Mouse (Mus musculus) myocyte (in vitro differentiated cells): ENCODE results near the gene Uvrag.
A peak's percentile ranks its signal among the peaks of the same experiment; 100 is the strongest.

Experiments used
- E2F4 ChIP-seq: IDR thresholded peaks from one replicate; pipeline ENCODE4 v1.6.1; 2011; ENCODE audit warnings: mild to moderate bottlenecking, control low read depth, moderate library complexity; ENCODE audit not compliant: insufficient read depth
- MAX ChIP-seq: IDR thresholded peaks from one replicate; pipeline ENCODE4 v1.6.1; 2011; ENCODE audit warnings: low read depth, mild to moderate bottlenecking, control low read depth
- MYOD1 ChIP-seq, 3 experiments: IDR thresholded peaks; one replicate each; pipeline ENCODE4 v1.6.1; 2011; ENCODE audit warnings: control low read depth in 2 of 3, low read depth in 2 of 3, mild to moderate bottlenecking in 2 of 3, moderate library complexity in 1 of 3; ENCODE audit not compliant: insufficient read length in 2 of 3, control insufficient read depth in 1 of 3
- POLR2A ChIP-seq: IDR thresholded peaks from one replicate; pipeline ENCODE4 v1.6.1; 2011; ENCODE audit warnings: low read depth, mild to moderate bottlenecking, control low read depth, moderate library complexity; ENCODE audit not compliant: insufficient read length
- POLR2AphosphoS2 ChIP-seq: IDR thresholded peaks from one replicate; pipeline ENCODE4 v1.6.1; 2011; ENCODE audit warnings: low read depth, control low read depth; ENCODE audit not compliant: insufficient read length
- SRF ChIP-seq: IDR thresholded peaks from one replicate; pipeline ENCODE4 v1.6.1; 2011; ENCODE audit warnings: low read depth; ENCODE audit not compliant: control insufficient read depth, insufficient read length
- USF1 ChIP-seq: IDR thresholded peaks from one replicate; pipeline ENCODE4 v1.6.1; 2011; ENCODE audit warnings: low read depth, mild to moderate bottlenecking, control low read depth, moderate library complexity

GRCm38 (mm10) chr7:99168756-99169155 is 27.8 kb upstream of the Uvrag start:
- no peak for TF ChIP-seq POLR2AphosphoS2
- TF ChIP-seq USF1: no peak
- no peak for TF ChIP-seq POLR2A
- TF ChIP-seq E2F4: no peak
- TF ChIP-seq MYOD1 (IDR thresholded peaks at IDR 0.05; ENCODE audit: control insufficient read depth in 1 of 3, insufficient read length in 2 of 3, low read depth in 2 of 3): peak in 1 of 3 experiments; percentile 6
- TF ChIP-seq MAX: no peak
- TF ChIP-seq SRF: no peak
